Mouse (Mus musculus): ENCODE measurements around the gene Adamts17.

The Adamts17 gene

DNA sequence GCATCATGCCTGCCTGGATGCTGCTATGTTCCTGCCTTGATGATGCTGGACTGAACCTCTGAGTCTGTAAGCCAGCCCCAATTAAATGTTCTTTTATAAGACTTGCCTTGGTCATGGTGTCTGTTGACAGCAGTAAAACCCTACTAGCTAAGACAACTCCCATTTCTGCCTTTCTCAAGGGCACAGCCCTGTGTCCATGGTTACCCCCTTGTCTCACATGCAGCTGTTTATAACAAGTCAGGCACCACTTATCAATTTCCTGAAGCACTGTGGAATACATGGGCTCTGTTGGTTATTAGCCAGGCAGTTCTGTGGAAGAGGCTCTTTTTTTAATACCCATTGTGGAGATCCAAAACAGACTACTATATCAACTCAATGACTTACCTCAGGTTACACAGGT is 193.1 kb downstream of the Adamts17 start:
- no peak for DNase-seq (ENCODE audit: low read depth)

DNA sequence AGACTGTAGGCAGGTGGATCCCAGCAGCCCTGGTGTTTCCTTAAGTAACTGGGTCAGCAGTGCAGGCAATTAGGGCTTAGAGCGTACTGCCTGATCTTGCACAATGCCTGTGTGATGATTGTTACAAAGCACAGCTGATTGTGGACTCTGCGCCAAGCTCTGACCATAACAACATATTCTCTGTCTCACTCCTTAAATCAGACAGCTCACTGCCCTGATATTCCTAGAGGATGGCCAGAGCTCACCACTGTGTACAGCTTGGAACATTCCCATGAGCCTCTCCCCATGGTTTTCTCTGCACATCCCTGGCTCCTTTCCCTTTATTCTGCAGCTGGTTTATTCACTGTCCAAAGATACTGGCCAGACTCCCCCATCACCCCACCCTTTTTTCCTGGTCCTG is 194.8 kb downstream of the Adamts17 start:
- DNase-seq (ENCODE audit: low read depth): peak; percentile 63

DNA sequence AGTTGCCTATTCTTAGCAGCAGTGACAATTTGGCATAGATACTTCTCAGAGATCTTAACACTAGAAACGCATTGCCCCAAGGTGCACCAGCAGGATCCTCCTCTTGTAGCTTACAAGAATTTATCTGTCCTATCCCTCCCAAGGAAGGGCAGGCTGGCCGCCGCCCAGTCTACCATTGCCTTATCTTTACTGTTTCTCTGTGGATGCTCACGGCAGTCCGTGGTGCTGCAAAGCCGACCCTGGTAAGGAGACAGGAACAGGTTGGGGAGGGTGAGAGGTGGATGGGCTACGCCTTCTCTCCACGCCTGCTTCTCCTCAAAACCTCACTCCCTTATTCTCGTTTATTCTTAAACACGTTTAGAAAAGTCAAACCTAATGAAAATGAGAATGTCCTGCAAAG is 195.7 kb downstream of the Adamts17 start:
- no peak for DNase-seq (ENCODE audit: low read depth)

DNA sequence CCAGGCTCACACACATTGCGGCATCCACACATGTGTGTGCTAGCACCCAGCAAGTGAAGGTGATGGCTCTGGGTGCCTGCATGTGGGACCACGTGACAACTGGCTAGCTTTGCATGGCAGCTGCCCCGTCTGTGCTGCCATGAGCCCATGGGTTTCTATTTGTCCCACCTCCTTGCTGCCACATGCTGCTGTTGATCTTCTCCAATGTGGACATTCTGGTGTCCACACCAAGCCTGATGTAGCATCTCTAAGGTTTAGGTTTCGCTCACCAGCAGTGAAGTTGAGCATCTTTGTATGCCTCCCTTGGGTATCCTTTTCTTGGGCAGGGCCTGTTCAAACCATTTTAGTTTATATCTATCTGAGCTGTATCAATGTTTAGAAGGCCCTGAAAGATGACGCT is 196.1 kb downstream of the Adamts17 start:
- no peak for DNase-seq (ENCODE audit: low read depth)

DNA sequence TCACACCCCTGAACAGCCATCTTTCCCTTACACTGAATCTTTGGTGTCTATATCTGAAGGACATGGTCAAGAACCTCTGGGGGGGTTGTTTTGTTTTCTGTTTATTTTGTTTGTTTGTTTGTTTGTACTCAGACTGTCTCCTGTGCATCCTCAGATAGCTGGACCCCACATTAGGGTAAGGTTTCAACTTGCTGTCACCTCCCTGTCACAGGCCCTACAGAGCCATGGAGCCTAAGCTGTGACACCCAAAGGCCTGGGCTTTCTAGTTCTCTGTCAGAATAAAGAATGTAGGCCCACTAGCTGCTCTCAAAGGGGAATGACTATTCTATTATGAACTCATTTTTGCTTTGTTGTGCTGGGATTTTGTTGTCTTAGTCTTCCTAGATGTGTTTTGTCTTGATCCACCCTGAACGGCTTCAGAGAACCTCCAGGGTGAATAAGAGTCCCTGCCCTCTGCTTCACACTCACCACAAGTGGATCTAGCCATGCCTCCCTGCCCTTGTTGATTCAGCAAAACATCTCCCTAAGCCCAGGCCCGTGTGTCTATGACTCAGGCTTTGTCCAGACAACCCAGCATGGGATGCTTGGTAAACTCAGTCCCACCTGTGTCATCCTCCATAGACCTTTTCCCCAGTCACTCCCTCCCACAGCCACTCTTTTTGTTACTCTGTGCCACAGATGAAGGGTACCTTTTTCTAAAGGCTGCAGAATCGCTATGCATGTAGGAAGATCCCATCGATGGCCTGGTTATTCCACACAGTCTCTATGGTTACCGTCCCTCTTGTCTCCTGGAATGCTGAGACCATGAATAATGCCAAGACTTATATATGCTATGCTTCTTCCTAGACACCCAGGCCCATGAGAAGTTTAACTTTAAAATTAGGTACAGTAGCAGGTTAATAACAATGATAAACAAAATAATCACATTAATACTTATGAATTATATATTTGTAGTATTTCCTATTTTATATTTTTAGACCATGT is 197.3 kb downstream of the Adamts17 start:
- no peak for DNase-seq (ENCODE audit: low read depth)

DNA sequence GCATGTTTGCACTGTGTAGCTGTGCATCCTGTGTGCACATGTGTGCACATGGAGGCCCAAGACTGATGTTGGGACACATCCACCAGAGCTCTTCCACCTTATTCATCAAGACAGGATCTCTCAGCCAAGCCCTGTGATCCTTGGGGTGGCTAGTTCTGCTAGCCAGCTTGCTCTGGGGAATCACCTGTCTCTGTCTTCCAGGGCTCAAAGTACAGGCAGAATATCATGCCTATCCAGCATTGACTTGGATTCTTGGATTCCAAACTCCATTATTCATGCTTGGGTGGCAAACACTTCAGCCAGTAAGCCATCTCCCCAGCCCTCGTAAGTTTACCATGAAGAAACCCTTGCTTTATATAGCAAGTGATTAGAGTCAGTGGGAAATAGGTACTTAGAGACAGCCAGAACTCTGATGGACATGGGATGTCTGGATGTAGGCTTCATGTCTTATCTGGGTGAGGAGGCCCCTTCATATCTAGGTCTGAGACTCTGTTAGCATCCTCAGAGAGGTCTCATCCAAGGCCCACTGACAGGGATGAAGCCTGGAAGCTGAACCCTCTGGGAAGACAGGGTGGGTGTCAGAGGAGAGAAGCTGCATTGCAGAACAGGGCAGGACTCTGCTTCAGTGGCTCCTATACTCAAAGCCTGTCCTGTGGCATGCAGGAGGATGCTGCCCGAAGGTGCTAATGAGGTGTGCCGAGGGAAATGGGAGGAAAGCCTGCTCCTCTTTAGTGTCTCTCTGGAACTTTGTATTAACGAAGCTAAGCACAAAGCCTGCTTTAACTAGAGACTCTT is 198.4 kb downstream of the Adamts17 start:
- no peak for DNase-seq (ENCODE audit: low read depth)

DNA sequence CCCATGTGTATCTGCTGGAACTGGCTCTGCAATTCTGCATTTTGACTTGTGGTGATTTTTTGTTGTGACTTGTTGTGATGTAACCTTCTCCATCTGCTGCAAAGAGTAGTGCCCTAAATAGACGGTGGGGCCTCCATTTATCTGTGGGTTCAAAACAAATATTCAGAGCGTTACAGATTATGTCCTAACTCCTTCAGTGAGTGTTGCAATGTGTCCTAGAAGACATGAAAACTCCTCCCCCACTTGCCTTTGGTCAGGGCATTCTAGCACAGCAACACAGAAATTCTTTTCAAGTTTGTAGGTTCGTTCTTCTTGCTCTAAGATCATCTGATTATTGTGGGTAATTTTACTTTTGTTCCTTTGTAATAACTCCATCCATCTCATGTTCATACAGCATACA is 199.6 kb downstream of the Adamts17 start:
- DNase-seq (ENCODE audit: low read depth): no peak

DNA sequence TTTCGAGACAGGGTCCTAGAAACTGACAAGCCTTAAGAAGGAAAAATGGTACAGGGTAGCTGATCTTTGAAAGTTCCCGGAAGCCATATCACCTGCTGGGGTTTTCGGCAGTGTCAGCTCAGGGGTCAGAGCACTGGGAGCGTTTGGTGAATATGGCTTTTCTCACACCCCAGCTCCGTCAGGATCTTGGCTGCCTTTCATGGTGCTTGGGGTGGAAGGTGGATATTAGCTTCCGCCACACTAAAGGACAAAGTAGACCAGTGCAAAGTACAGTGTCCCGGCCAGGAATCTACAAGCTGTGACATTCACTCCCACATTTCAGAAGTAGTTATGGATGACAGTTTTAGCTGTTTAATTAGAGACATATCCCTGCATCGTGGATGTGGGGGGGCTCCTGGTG is 200.3 kb downstream of the Adamts17 start:
- DNase-seq (ENCODE audit: low read depth): no peak

DNA sequence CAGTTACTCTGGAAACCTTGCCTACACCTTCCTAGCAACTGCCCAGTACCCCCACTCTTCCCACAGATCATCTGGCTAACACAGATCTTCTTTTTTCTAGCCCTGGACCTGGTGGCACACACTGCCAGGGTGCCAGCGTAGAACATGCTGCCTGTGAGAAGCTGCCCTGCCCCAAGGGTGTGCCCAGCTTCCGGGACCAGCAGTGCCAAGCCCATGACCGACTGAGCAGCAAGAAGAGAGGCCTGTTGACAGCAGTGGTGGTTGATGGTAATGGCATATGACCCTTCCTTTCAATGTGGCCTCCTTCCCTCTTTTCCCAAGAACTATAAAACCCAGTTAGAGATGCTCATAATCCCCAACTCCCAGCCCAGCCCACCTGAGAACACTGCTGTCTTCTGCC is 202.2 kb downstream of the Adamts17 start:
- no peak for DNase-seq (ENCODE audit: low read depth)

DNA sequence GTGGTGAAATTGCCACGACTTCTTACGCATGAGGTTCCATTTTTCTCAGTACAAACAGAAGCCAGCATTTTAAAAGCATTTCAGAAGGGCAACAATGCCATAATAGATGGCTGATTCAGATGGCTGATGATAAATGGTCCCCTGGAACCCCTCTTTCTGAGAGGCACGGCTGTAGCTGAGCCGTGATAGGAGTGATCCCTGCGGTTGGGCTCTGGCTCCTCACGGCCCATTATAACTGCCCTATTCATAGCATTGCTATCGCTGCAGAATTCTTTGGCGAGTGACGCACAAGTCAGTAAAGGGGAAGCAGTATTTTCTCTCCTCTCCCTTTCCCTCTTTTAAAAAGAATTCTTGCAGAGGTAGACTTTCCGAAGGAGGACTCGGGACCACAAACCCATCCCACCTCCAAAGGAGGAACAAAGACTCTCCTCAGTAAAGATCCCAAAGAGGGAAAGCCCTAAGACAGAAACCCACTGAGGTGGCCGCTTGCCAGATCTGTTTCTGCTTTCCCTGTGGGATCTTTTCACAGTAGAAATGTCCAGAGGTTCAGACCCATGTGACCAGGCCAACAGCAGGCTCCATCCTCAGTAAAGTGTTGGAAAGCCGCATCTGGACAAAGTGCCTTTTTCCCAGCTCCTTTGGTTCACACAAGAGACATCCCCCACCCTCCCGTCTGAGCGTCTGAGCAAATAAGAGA is 204.7 kb downstream of the Adamts17 start:
- DNase-seq (ENCODE audit: low read depth): peak; percentile 70

DNA sequence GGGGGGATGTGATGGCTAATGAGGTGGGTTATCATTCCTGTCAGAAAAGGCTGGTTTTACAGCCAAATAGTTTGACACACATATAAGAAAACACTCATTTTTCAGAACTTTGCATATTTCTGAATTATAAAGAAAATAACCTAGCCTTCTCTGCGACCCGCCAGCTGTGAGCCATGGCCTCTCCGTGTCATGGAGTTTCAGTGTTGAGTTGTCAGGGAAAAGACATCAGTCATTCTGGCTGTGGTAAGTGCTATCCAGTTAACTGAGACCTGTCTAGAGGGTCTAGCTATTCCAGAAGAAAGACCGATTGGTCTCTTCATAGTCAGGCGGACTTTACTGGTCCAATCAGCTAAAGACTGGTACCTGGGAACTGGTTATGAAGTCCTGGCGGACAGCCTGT is 205.7 kb downstream of the Adamts17 start:
- DNase-seq (ENCODE audit: low read depth): no peak

DNA sequence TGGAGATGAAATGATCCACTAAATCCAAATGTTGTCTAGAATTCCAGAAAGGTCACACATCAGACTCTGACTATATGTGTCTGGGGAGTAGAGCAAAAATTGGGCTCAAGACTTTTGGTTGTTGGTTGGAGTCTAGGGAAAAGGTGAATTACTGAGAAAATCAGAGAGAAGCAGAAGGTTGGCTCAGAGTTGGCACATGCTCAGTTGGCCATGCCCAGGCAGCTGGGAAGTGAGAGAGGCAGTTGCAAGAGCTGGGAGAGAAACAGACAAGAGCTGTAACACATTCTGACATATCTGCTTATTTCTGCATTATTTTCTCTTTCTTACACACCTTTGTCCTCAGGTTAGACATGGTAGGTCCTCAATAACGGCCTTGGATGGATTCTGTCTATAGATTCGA is 209.7 kb downstream of the Adamts17 start:
- DNase-seq (ENCODE audit: low read depth): no peak

DNA sequence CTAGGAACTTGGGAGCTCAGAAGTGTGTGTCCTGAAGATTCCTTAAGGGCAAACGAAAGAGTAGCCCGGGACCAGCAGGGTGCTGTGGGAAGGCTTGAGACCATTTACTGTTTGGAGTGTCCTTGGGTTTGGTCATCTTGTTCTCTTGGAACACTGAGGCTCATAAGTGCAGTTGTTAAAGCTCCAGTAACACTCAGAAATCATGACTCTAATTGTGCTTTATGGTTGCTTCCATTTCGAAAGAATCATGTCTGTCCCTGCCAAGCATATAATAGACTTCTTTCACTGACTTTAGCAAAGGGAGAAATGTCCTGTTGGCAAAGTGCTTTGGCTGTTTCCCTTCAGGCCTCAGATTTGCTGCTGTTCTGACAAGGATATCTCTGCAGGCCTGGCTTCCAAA is 210.9 kb downstream of the Adamts17 start:
- no peak for DNase-seq (ENCODE audit: low read depth)

DNA sequence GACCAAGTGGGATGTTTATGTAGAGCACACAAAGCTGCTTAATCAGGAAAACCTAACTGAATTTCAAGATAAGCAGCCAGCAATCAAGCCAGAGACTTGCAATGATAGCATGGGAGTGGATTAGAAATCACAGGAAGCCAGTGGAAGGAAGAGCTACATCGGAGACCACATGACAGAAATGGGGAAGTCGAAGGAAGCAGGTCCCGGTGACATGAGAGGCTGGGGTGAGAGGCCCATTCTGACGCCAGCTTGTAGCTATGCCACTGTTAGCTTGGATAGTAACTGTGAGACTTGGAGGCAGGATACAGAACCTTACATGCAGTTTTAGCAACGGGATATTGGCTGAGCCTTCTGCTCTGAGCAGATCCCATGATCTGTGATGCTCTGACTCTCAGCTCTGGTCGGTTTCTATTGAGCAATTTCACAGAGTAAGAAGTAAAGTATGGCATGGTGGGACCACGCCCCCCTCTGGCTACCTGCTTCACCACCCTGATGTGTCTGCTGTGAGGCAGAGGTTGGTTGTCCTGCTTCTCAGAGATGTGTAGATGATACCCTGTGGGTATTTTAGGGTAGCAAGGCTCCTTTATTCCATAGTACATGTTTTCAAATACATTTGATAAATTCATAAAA is 211.7 kb downstream of the Adamts17 start:
- no peak for DNase-seq (ENCODE audit: low read depth)

DNA sequence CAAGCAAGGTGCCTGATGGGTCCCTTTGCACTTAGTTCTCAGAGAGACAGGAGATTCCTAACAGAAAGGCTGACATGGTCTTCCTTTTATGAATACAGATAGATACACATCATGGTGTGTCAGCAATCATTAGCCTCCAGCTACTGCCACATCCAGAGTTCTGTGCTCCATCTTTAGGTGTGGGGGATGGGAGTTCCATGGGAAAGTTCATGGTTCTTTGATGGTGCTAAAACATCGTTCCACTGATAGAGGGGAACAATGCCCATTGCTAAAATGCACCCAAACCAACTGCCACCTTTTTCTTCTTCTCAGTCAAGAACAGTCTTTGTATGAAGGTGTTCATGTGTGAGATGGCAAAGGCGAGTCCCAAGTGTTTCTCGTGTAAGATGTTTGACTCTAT is 215.3 kb downstream of the Adamts17 start:
- DNase-seq (ENCODE audit: low read depth): no peak

DNA sequence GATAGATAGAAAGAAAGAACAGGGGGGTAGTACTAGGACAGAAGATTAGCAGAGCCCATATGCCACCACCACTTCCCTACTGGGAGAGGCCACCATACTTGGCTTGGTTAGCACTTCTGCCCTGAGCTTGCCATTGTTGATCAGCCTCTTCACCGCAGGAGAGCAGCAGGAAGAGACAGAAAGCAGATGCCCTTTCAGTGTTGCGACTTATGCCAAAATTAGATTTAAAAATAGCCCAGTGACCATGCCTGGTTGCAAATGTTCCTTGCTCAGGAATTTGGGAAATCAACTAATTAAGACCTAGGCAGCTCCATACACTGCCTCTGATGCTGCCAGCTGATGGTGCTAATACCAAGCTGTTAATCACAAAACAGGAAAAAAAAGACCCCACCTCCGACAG is 216.0 kb downstream of the Adamts17 start:
- DNase-seq (ENCODE audit: low read depth): no peak

DNA sequence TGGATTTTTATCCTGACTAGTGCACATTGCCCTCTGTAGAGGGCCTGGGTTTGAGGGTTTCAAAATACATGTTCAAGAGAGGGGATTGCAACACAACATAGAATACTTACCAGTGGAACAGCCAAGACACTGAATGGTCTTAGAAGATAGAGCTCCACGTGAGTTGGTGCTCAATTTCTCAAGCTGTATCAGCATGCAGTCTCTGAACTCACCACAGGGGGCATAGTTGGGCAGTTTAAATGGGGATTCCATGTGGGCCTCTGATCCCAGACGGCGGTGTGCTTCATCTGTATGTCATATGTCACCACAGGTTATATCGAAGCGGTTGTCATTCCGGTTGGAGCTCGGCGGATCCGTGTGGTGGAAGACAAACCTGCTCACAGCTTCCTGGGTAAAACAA is 222.2 kb downstream of the Adamts17 start:
- DNase-seq (ENCODE audit: low read depth): no peak

DNA sequence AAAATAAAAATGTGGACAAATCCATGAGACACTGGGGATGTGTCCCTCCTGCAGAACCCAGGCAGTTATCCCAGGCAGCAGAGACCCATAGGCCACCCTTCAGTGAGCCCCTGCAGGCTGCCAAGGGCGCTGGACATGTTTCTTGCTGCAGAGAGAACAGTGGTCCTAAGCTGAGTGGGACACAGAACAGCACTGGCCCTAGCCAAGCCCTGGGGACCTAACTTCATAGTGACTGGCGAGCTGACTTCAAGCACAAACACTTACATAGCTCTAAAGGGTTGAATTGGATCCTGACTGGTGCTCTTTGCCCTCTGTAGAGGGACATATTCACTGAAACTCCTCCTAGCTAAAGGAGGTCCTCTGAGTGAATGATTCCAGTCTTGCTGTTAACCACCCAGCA is 223.0 kb downstream of the Adamts17 start:
- DNase-seq (ENCODE audit: low read depth): no peak

DNA sequence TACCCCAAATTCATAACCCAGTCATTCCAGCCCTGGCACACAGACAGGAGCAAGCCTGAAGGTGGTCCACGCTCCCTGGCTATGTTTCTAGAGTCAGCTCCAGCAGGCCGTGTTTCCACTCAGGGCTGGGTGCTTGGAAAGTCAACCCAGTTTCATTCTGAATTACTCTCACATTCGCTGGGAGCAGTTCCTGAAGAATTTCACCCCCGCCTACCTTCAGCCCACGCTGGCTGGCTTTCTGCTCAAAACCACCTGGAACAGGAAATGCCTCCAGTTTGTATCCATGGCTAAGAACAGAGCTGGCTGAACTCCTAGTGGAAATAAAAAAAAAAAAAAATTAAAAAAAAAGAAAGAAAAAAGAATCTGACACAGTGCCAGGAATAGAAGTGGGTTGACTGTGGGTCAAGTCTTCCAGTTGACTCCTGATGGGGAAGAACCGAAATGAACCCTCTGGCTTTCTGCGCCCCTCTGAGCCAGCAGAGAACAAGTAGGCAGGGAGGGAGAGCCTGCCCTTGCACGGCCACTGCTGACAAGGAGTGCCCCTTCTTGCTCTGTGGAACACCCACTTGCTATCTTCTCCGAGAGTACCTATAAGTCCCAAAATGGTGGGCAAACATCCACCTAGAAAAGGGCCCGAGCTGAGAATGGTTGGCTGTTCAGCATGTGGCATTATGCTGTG is 225.2 kb downstream of the Adamts17 start:
- peak; percentile 81 for DNase-seq (ENCODE audit: low read depth)

DNA sequence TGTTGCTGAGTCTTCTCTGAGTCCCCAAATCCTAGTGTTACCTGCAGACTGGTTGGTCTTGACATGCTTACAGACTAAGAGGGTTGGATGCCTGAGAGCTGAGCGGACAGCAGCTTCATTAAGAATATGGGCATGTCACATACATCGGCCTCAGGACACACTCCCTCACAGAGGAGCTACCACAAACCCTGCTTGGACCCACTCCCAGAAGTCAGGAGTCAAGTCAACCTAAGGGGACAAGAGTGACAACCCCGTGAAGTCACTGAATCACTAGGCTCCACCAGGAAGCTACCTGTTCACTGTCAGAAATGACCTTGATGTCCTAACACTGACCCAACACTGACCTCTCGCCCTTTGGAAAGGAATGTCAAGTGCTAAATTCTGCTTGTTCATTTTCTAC is 226.1 kb downstream of the Adamts17 start:
- no peak for DNase-seq (ENCODE audit: low read depth)

DNA sequence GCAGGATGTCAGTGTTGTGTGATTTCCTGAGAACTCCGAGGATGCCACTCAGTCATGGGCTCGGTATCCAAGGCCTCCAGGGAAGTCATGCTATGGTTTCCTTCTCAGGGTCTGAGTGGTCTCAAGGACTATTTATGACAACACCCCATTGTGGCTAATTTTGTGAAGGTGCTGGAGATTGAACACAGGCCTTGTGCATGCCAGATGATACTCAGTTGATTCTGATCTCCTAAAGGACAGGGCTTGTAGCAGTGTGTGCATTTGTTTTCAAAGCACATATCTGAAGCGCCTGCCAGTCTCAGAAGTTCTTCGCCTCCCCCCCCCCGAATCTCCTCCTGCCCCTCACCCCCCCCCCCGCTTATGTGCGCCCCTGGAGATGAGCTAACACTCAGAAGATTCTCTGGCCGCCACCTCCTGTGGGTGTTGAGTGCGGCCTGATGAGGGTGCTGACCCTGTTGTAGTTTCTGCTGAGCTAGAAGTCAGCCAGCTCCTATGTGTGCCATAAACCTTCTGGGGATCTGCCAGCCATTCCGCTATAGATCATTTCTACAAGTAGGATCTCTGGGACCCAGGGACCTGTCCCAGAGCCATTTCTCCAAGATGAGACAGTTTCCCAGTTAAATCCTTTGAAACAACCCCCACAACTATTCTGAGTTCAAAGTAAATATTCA is 232.6 kb downstream of the Adamts17 start:
- no peak for DNase-seq (ENCODE audit: low read depth)

Data from fibroblast of lung, adult 2 months (primary cell).